Mouse (Mus musculus) spleen, adult 12 weeks (tissue): ENCODE results near the gene Cntnap2.
"Not testable (repeated sequence)": the region's sequence is repeated elsewhere in the genome, so short reads cannot be mapped to it uniquely, and the experiment has no call there.

Experiments
- DNase-seq: peaks from one replicate; pipeline ENCODE4 v3.0.0; 2022; ENCODE audit warnings: low spot score

Gene Cntnap2

GRCm38 (mm10) chr6:46263171-46263570, 1204.0 kb downstream of the Cntnap2 start:
- DNase-seq, result no peak

GRCm38 (mm10) chr6:46346946-46347345, 1287.8 kb downstream of the Cntnap2 start:
- no peak for DNase-seq

GRCm38 (mm10) chr6:46361091-46361490, 1301.9 kb downstream of the Cntnap2 start:
- no peak for DNase-seq

GRCm38 (mm10) chr6:46362156-46362555, 1303.0 kb downstream of the Cntnap2 start:
- DNase-seq, result no peak

- DNase-seq, result no peak
These were observed 1339.8 kb downstream of the Cntnap2 start for GRCm38 (mm10) chr6:46398725-46399589.

GRCm38 (mm10) chr6:46414154-46414553, 1355.0 kb downstream of the Cntnap2 start:
- DNase-seq, result no peak

- DNase-seq, result no peak
These were observed 1355.4 kb downstream of the Cntnap2 start for GRCm38 (mm10) chr6:46414562-46414961.

- no peak for DNase-seq
These were observed 1360.7 kb downstream of the Cntnap2 start for GRCm38 (mm10) chr6:46419827-46420226.

- DNase-seq, result no peak
These were observed 1361.2 kb downstream of the Cntnap2 start for GRCm38 (mm10) chr6:46420349-46420748.

- DNase-seq, result no peak
These were observed 1369.1 kb downstream of the Cntnap2 start for GRCm38 (mm10) chr6:46428231-46428630.

- no peak for DNase-seq
These were observed 1391.9 kb downstream of the Cntnap2 start for GRCm38 (mm10) chr6:46450917-46451638.

- DNase-seq, result no peak
These were observed 1413.5 kb downstream of the Cntnap2 start for GRCm38 (mm10) chr6:46472683-46473082.

GRCm38 (mm10) chr6:46484392-46484791, 1425.2 kb downstream of the Cntnap2 start:
- DNase-seq, result no peak

- DNase-seq, result no peak
These were observed 1443.6 kb downstream of the Cntnap2 start for GRCm38 (mm10) chr6:46502786-46503185.

GRCm38 (mm10) chr6:46512841-46513240, 1453.7 kb downstream of the Cntnap2 start:
- DNase-seq, result no peak

- not testable (repeated sequence) for DNase-seq
These were observed 1478.4 kb downstream of the Cntnap2 start for GRCm38 (mm10) chr6:46537586-46537985.

GRCm38 (mm10) chr6:46563470-46563869, 1504.3 kb downstream of the Cntnap2 start:
- no peak for DNase-seq

GRCm38 (mm10) chr6:46575055-46575454, 1515.9 kb downstream of the Cntnap2 start:
- no peak for DNase-seq

- DNase-seq, result no peak
These were observed 1553.2 kb downstream of the Cntnap2 start for GRCm38 (mm10) chr6:46612365-46612764.

GRCm38 (mm10) chr6:46612872-46613271, 1553.7 kb downstream of the Cntnap2 start:
- DNase-seq, result no peak

GRCm38 (mm10) chr6:46669018-46669417, 1609.9 kb downstream of the Cntnap2 start:
- no peak for DNase-seq

GRCm38 (mm10) chr6:46675081-46675480, 1615.9 kb downstream of the Cntnap2 start:
- no peak for DNase-seq

- no peak for DNase-seq
These were observed 1616.5 kb downstream of the Cntnap2 start for GRCm38 (mm10) chr6:46675621-46676020.
